In genomic region chr10:78010335-78010734, GRCm38 (mm10) we compare ENCODE assay signal across 8 mouse cellular contexts. TPM values are rescaled to one million over a fixed set of nuclear protein-coding genes. Genes with fewer than 3 reads are reported as not detected.
DNase-seq lines count a peak whose midpoint lies in the region; ATAC-seq and TF ChIP-seq lines count a peak whose summit lies in the region.

No protein-coding gene starts in this region.

- no peak overlapping the region for H3K9ac ChIP-seq in heart, adult 2 months (ENCODE audit: low read depth, low read length)
- peak overlapping the region; percentile 21; the same call in 1 of the 2 replicates for H3K9ac ChIP-seq in CH12.LX (ENCODE audit: insufficient read depth, low read depth)
- no peak overlapping the region for H3K9ac ChIP-seq in forebrain, embryonic 14.5 days (ENCODE audit: low read length)
- peak overlapping the region; percentile 56 for H3K9ac ChIP-seq in liver, embryonic 14.5 days (replicated peaks)

- peaks cover 10% of the 10 kb centered on the region for H3K9me3 ChIP-seq in CH12.LX (replicated peaks; ENCODE audit: low read length)
- H3K9me3 ChIP-seq in forebrain, embryonic 14.5 days (replicated peaks; ENCODE audit: control insufficient read depth, low read length) = no peaks in the 10 kb centered on the region
- no peaks in the 10 kb centered on the region for H3K9me3 ChIP-seq in liver, embryonic 14.5 days (ENCODE audit: control insufficient read depth, low read length)

- H3K4me3 ChIP-seq in heart, adult 2 months = no peak overlapping the region
- H3K4me3 ChIP-seq in CH12.LX (replicated peaks in 1 of 3; ENCODE audit: low read depth in 2 of 3, low read length in 2 of 3, poor library complexity in 1 of 3) = peak overlapping the region in 1 of 3 experiments; percentile 81
- no peak overlapping the region for H3K4me3 ChIP-seq in forebrain, embryonic 14.5 days (ENCODE audit: low read depth, low read length)
- peak overlapping the region; percentile 46 to 73 for H3K4me3 ChIP-seq in liver, embryonic 14.5 days (ENCODE audit: insufficient read depth in 1 of 2, low read depth in 2 of 2, low read length in 2 of 2)

- no peaks in the 10 kb centered on the region for H3K27me3 ChIP-seq in heart, adult 2 months (ENCODE audit: control insufficient read depth, insufficient read depth, low read length)
- H3K27me3 ChIP-seq in CH12.LX (replicated peaks) = peaks cover 7% of the 10 kb centered on the region
- no peaks in the 10 kb centered on the region for H3K27me3 ChIP-seq in forebrain, embryonic 14.5 days (replicated peaks; ENCODE audit: control insufficient read depth, insufficient read depth, low read length)
- H3K27me3 ChIP-seq in liver, embryonic 14.5 days (ENCODE audit: control insufficient read depth, insufficient read depth, low read length) = no peaks in the 10 kb centered on the region

- TF ChIP-seq RAD21 in CH12.LX (IDR thresholded peaks at IDR 0.05; ENCODE audit: low read depth, low read length) = no peak

- peak overlapping the region; percentile 96; the same call in 1 of the 2 replicates for H3K27ac ChIP-seq in heart, adult 2 months
- no peak overlapping the region for H3K27ac ChIP-seq in CH12.LX (ENCODE audit: insufficient read depth, low read depth)
- H3K27ac ChIP-seq in forebrain, embryonic 14.5 days (ENCODE audit: low read depth, low read length) = no peak overlapping the region
- no peak overlapping the region; the same call in none of the 2 replicates for H3K27ac ChIP-seq in liver, embryonic 14.5 days

- no peaks in the 10 kb centered on the region for H3K36me3 ChIP-seq in heart, adult 2 months (ENCODE audit: control insufficient read depth, insufficient read depth, low read length)
- peaks cover under 1 to 20% of the 10 kb centered on the region in 2 experiments for H3K36me3 ChIP-seq in CH12.LX (replicated peaks in 1 of 2; ENCODE audit: control insufficient read depth in 1 of 2, insufficient read depth in 1 of 2, low read length in 1 of 2)
- no peaks in the 10 kb centered on the region for H3K36me3 ChIP-seq in forebrain, embryonic 14.5 days (ENCODE audit: control insufficient read depth, insufficient read depth, low read length)
- H3K36me3 ChIP-seq in liver, embryonic 14.5 days (replicated peaks; ENCODE audit: control insufficient read depth, insufficient read depth, low read depth) = peaks cover 5% of the 10 kb centered on the region; the same call in 1 of the 2 replicates

- dilution Hi-C loops in CH12.LX (cut with MboI; ENCODE audit: extremely low pct_ligation_motif_present, extremely low pct_unique_long_range_greater_than_20kb, low sequenced_read_pairs) = no loop called here

- no peak for TF ChIP-seq CTCF in heart, adult 2 months (IDR thresholded peaks at IDR 0.05)
- no peak for TF ChIP-seq CTCF in CH12.LX (conservative IDR thresholded peaks at IDR 0.05 in 1 of 2, IDR thresholded peaks at IDR 0.05 in 1 of 2; ENCODE audit: low read depth in 2 of 2, low read length in 2 of 2)
- TF ChIP-seq CTCF in liver, embryonic 14.5 days (IDR thresholded peaks at IDR 0.05; ENCODE audit: low read depth) = no peak

- no peak for TF ChIP-seq POLR2A in heart, adult 2 months (IDR thresholded peaks at IDR 0.05; ENCODE audit: insufficient read depth, low read depth, low read length)
- no peak for TF ChIP-seq POLR2A in CH12.LX (IDR thresholded peaks at IDR 0.05; ENCODE audit: low read depth, low read length)

- 24% methylated on average over 10 of the region's 10 CpGs for WGBS in heart, adult 2 months
- 17% methylated on average over 10 of the region's 10 CpGs for WGBS in forebrain, embryonic 14.5 days
- 9% methylated on average over 10 of the region's 10 CpGs for WGBS in liver, embryonic 14.5 days (ENCODE audit: insufficient replicate concordance)

- ATAC-seq in forebrain, embryonic 14.5 days = no peak
- no peak for ATAC-seq in liver, embryonic 14.5 days (ENCODE audit: insufficient read depth)

- H3K4me2 ChIP-seq in CH12.LX (ENCODE audit: insufficient read depth, low read depth, poor library complexity, severe bottlenecking) = peak overlapping the region; percentile 17
- peak overlapping the region; percentile 61; the same call in 1 of the 2 replicates for H3K4me2 ChIP-seq in forebrain, embryonic 14.5 days (ENCODE audit: low read length)
- peak overlapping the region; percentile 98 for H3K4me2 ChIP-seq in liver, embryonic 14.5 days (ENCODE audit: low read depth)

- no peak for TF ChIP-seq EP300 in heart, adult 2 months (IDR thresholded peaks at IDR 0.05; ENCODE audit: insufficient read depth, low read depth, low read length)
- TF ChIP-seq EP300 in CH12.LX (IDR thresholded peaks at IDR 0.05; ENCODE audit: low read length) = no peak
- TF ChIP-seq EP300 in liver, embryonic 14.5 days (IDR thresholded peaks at IDR 0.05; ENCODE audit: low read depth) = no peak

- H3K79me2 ChIP-seq in heart, adult 2 months (replicated peaks; ENCODE audit: control insufficient read depth, insufficient read depth, low read length) = peaks cover under 1% of the 10 kb centered on the region; the same call in 1 of the 2 replicates
- H3K79me2 ChIP-seq in CH12.LX (replicated peaks; ENCODE audit: control insufficient read depth, extremely low read depth, insufficient read depth, poor library complexity, severe bottlenecking) = peaks cover 14% of the 10 kb centered on the region

- peak in 1 of 2 experiments; percentile 20 for DNase-seq in heart, adult 2 months
- DNase-seq in heart, adult 11 months = no peak
- peak; percentile 8 for DNase-seq in CH12.LX (ENCODE audit: extremely low read depth)
- DNase-seq in forebrain, embryonic 14.5 days (ENCODE audit: low spot score) = no peak
- DNase-seq in liver, embryonic 14.5 days (ENCODE audit: low read depth in 3 of 3, low spot score in 3 of 3) = no peak
- DNase-seq in layer of hippocampus, postnatal 14 days (ENCODE audit: low spot score in 2 of 2) = no peak
- DNase-seq in left cerebral cortex, postnatal 14 days (ENCODE audit: low spot score in 2 of 2) = no peak
- DNase-seq in ovary, postnatal 10 days (ENCODE audit: low spot score) = no peak

- peaks cover 10% of the 10 kb centered on the region for H3K4me1 ChIP-seq in heart, adult 2 months (ENCODE audit: control insufficient read depth, insufficient read depth, low read length)
- H3K4me1 ChIP-seq in CH12.LX (ENCODE audit: control insufficient read depth in 1 of 2, insufficient read depth in 2 of 2) = peaks cover 12 to 32% of the 10 kb centered on the region in 2 experiments; a peak in 3 of 4 replicates
- H3K4me1 ChIP-seq in forebrain, embryonic 14.5 days (ENCODE audit: control insufficient read depth, insufficient read depth, low read length) = peaks cover 14% of the 10 kb centered on the region
- peaks cover 38 to 42% of the 10 kb centered on the region in 2 experiments for H3K4me1 ChIP-seq in liver, embryonic 14.5 days (replicated peaks; ENCODE audit: control insufficient read depth in 2 of 2, insufficient read depth in 2 of 2, low read length in 1 of 2)

- in situ Hi-C loops in CH12.LX (cut with MboI; ENCODE audit: low pct_ligation_motif_present, low pct_unique_long_range_greater_than_20kb, low sequenced_read_pairs) = no loop called here

- intact Hi-C loops in heart, adult 2 months (cut with DNase I) = no loop called here
- intact Hi-C loops in left cerebral cortex, postnatal 14 days (cut with DNase I) = no loop called here

RNA-seq across cellular contexts. Expression of gene Pfkl, which starts 0.5 kb away (rescaled TPM):
- 100 to 1,000 TPM; 109 to 115 TPM for total RNA-seq in heart, adult 2 months (2021)
- 101 and 156 TPM in 2 replicates for polyA plus RNA-seq in heart, adult 2 months (2012; rRNA removed)
- 113 and 210 TPM in 2 replicates for total RNA-seq in CH12.LX (2012; rRNA removed)
- total RNA-seq in CH12.LX (2014; rRNA removed) = 125 and 159 TPM in 2 replicates
- 95.9 and 106 TPM in 2 replicates for polyA plus RNA-seq in CH12.LX (2012; ENCODE audit: insufficient read length, low read depth)
- polyA plus RNA-seq in forebrain, embryonic 14.5 days (2014; fragmentation: Nextera tagmentation; extraction: Ambion mirVana) = 77.0 and 91.6 TPM in 2 replicates
- 41.7 and 46.7 TPM in 2 replicates for polyA plus RNA-seq in liver, embryonic 14.5 days (2012; rRNA removed)
- polyA plus RNA-seq in liver, embryonic 14.5 days (2014; fragmentation: Nextera tagmentation; extraction: Ambion mirVana) = 63.1 and 66.8 TPM in 2 replicates
- 100 to 1,000 TPM; 155 to 164 TPM for total RNA-seq in layer of hippocampus, postnatal 14 days (2021)
- 100 to 1,000 TPM; 117 to 120 TPM for total RNA-seq in left cerebral cortex, postnatal 14 days (2021)

RNA-seq across cellular contexts. Expression of gene Dnmt3l, which starts 31.4 kb away (rescaled TPM):
- total RNA-seq in heart, adult 2 months (2021) = under 1 TPM in 1 of 2 experiments, not detected in 1; 0.21 TPM
- polyA plus RNA-seq in heart, adult 2 months (2012; rRNA removed) = 0.10 and 0.79 TPM in 2 replicates
- total RNA-seq in CH12.LX (2012; rRNA removed) = 0.21 TPM in 1 of 2 replicates, not detected in the other
- total RNA-seq in CH12.LX (2014; rRNA removed) = 0.23 TPM in 1 of 2 replicates, not detected in the other
- polyA plus RNA-seq in CH12.LX (2012; ENCODE audit: insufficient read length, low read depth) = not detected in 2 replicates
- polyA plus RNA-seq in forebrain, embryonic 14.5 days (2014; fragmentation: Nextera tagmentation; extraction: Ambion mirVana) = not detected in 2 replicates
- 0.08 TPM in 1 of 2 replicates, not detected in the other for polyA plus RNA-seq in liver, embryonic 14.5 days (2012; rRNA removed)
- polyA plus RNA-seq in liver, embryonic 14.5 days (2014; fragmentation: Nextera tagmentation; extraction: Ambion mirVana) = not detected in 2 replicates
- total RNA-seq in layer of hippocampus, postnatal 14 days (2021) = under 1 TPM; 0.39 to 0.57 TPM
- under 1 TPM in 1 of 2 experiments, not detected in 1; 0.33 TPM for total RNA-seq in left cerebral cortex, postnatal 14 days (2021)

RNA-seq across cellular contexts. Expression of gene 1810043G02Rik, which starts 32.0 kb away (rescaled TPM):
- total RNA-seq in heart, adult 2 months (2021) = 10 to 100 TPM in 1 of 2 experiments, 1 to 10 TPM in 1; 8.9 to 10.7 TPM
- polyA plus RNA-seq in heart, adult 2 months (2012; rRNA removed) = 21.7 and 24.9 TPM in 2 replicates
- 5.1 and 6.2 TPM in 2 replicates for total RNA-seq in CH12.LX (2012; rRNA removed)
- 3.3 and 4.1 TPM in 2 replicates for total RNA-seq in CH12.LX (2014; rRNA removed)
- 3.3 and 4.3 TPM in 2 replicates for polyA plus RNA-seq in CH12.LX (2012; ENCODE audit: insufficient read length, low read depth)
- 31.0 and 35.0 TPM in 2 replicates for polyA plus RNA-seq in forebrain, embryonic 14.5 days (2014; fragmentation: Nextera tagmentation; extraction: Ambion mirVana)
- polyA plus RNA-seq in liver, embryonic 14.5 days (2012; rRNA removed) = 4.5 and 4.7 TPM in 2 replicates
- polyA plus RNA-seq in liver, embryonic 14.5 days (2014; fragmentation: Nextera tagmentation; extraction: Ambion mirVana) = 4.2 and 4.5 TPM in 2 replicates
- 10 to 100 TPM; 35.2 to 37.4 TPM for total RNA-seq in layer of hippocampus, postnatal 14 days (2021)
- total RNA-seq in left cerebral cortex, postnatal 14 days (2021) = 10 to 100 TPM; 33.0 to 37.4 TPM

RNA-seq across cellular contexts. Expression of gene Aire, which starts 33.1 kb away (rescaled TPM):
- not detected for total RNA-seq in heart, adult 2 months (2021)
- polyA plus RNA-seq in heart, adult 2 months (2012; rRNA removed) = 0.10 TPM in 1 of 2 replicates, not detected in the other
- total RNA-seq in CH12.LX (2012; rRNA removed) (0.17 TPM in 1 of 2 replicates, not detected in the other), CH12.LX (2014; rRNA removed) (not detected in 2 replicates)
- polyA plus RNA-seq in CH12.LX (2012; ENCODE audit: insufficient read length, low read depth) = 0.16 TPM in 1 of 2 replicates, not detected in the other
- polyA plus RNA-seq in forebrain, embryonic 14.5 days (2014; fragmentation: Nextera tagmentation; extraction: Ambion mirVana) = 0.07 and 0.14 TPM in 2 replicates
- not detected in 2 replicates for polyA plus RNA-seq in liver, embryonic 14.5 days (2012; rRNA removed)
- polyA plus RNA-seq in liver, embryonic 14.5 days (2014; fragmentation: Nextera tagmentation; extraction: Ambion mirVana) = not detected in 2 replicates
- total RNA-seq in layer of hippocampus, postnatal 14 days (2021) = under 1 TPM; 0.16 to 0.45 TPM
- total RNA-seq in left cerebral cortex, postnatal 14 days (2021) = under 1 TPM in 1 of 2 experiments, not detected in 1; 0.27 TPM

RNA-seq across cellular contexts. Expression of gene Trpm2, which starts 40.0 kb away (rescaled TPM):
- total RNA-seq in heart, adult 2 months (2021) = under 1 TPM; 0.75 to 0.78 TPM
- 0.53 and 0.55 TPM in 2 replicates for polyA plus RNA-seq in heart, adult 2 months (2012; rRNA removed)
- total RNA-seq in CH12.LX (2012; rRNA removed) = 0.25 and 0.34 TPM in 2 replicates
- not detected in 2 replicates for total RNA-seq in CH12.LX (2014; rRNA removed)
- polyA plus RNA-seq in CH12.LX (2012; ENCODE audit: insufficient read length, low read depth) = 0.08 and 0.16 TPM in 2 replicates
- 1.4 and 2.8 TPM in 2 replicates for polyA plus RNA-seq in forebrain, embryonic 14.5 days (2014; fragmentation: Nextera tagmentation; extraction: Ambion mirVana)
- polyA plus RNA-seq in liver, embryonic 14.5 days (2012; rRNA removed) = 1.1 TPM in 2 replicates
- polyA plus RNA-seq in liver, embryonic 14.5 days (2014; fragmentation: Nextera tagmentation; extraction: Ambion mirVana) = 1.4 and 1.5 TPM in 2 replicates
- 10 to 100 TPM; 31.3 to 32.6 TPM for total RNA-seq in layer of hippocampus, postnatal 14 days (2021)
- 10 to 100 TPM; 32.1 to 33.3 TPM for total RNA-seq in left cerebral cortex, postnatal 14 days (2021)

Comparison
In these comparisons a context has a peak if more than half of its experiments do, and no peak if none do; other contexts are left out.
1. H3K4me3 ChIP-seq: peak in liver, embryonic 14.5 days (2 of 2); none in heart, adult 2 months (single experiment) and forebrain, embryonic 14.5 days (single experiment).
2. H3K9ac ChIP-seq: peak in CH12.LX (single experiment) and liver, embryonic 14.5 days (single experiment); none in heart, adult 2 months (single experiment) and forebrain, embryonic 14.5 days (single experiment).
3. H3K4me2 ChIP-seq: peak in every context shown above with its lines; median percentile 98 in liver, embryonic 14.5 days; 61 in forebrain, embryonic 14.5 days; 17 in CH12.LX.